Mouse (Mus musculus) cerebellum, adult 9-10 months (tissue): ENCODE measurements around the gene Pet100.

Experiments
- DNase-seq: peaks from one replicate; pipeline ENCODE4 v3.0.0; 2022

The Pet100 gene

DNA sequence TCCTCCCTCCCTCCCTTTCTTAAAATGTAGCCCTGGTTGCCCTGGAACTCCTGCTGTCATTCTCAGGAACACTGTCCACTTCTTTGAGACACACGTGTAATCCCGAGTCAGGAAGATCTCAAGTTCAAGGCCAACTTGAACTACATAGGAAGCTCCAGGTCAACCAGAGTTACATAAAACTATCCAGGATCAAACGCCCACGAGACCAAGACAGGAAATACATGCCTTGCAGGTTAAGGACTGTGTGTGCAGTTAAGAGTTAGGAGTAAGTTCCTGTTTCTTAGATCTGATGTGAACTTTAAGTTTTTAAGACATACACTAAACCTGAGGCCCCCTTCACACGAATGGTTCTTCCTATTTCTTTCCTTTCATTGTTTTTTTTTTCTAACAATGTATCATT is 5.6 kb downstream of the Pet100 start:
- DNase-seq, result no peak

DNA sequence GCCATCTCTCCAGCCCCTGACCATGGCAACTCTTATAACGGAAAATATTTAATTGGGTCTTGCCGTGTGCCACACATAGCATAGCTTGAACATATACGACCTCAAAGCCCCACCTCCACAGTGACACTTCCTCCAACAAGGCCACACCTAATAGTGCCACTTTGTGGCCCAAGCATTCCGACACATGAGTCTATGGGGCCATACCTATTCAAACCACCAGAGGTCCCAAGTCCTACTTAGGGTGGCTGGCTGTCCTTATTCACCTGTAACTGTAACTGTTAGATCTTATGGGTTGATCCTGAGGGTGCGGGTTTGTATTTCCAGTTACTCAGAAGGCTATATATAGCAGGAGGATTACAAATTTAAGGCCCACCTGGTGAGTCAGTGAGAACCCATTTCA is 6.7 kb downstream of the Pet100 start:
- DNase-seq, result no peak

DNA sequence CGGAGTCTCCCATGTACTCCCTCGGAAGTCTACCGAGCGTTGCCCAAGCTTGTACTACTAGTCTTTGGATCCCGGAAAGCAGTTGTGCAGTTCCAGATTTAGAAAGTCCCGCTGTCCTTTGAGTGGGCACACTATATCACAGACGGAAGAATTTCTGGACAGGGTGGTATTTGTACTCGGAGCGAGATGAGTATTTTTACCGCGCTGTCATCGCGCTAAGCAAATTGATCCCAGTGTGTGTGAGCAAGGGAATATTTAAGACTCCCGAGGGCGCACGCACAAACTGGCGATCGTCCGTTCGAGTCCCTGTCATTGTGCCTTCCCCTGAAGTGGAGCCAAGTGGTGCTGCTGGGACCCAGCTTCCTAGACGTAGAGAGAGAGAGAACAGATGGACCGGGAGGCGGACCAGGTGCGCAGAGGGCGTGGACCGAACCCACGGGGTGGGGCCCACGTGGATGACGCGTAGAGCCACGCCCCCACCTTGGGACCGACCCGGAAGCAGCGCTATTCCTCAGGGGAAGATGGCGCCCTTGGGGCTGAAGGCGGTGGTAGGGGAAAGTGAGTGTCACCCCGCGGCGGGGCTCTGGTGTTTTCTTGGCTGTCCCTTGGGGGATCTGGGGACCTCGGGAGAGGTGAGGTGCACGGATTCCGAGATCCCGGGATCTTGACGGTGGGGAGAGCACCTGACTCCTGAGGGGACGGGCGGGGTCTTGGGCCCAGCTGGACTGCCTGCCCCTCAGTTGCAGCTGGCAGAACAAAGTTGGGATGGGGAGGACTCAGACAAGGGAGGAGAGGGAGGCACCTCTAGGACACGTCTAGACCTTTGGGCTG is 9.5 kb downstream of the Pet100 start, which contains the start of gene Stxbp2:
Gene Stxbp2 (plus strand): TSS at position 309 of the 831 bp plus-strand sequence.
- DNase-seq, result peak; percentile 83

DNA sequence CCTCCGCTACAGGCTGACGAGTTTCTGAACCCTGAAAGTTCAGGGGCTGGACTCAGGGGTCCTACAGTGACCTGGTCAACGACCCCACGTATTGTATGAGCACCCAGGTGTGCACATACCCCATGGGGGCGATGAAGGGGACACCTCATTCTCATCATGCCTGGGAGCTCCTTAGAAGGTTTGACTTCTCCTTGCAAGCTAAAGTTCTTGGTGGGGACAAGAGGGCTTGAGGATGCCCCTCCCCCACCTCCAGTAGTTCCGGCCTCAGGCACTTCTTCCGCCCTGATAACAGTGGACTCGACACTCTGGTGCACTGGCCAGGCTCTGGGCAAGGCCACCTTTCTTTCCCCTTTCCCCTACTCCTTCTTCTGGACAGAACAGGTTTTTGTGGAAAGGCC is 10.1 kb downstream of the Pet100 start:
- no peak for DNase-seq

DNA sequence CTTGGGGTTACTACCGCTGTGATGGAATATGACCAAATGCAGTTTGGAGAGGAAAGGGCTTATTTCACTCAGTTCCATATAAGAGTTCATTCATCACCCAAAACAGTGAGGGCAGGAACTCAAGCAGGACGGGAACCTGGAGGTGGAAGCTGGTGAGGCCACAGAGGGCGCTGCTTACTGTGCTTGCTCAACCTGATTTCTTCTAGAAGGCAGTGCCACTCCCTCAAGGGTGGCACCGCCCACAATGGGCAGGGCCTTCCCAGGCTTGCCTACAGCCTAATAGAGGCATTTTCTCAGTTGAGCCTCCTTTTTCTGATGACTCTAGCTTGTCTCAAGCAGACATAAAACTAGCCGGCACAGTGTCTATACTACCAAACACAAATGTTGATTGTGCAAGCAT is 24.5 kb downstream of the Pet100 start:
- no peak for DNase-seq

DNA sequence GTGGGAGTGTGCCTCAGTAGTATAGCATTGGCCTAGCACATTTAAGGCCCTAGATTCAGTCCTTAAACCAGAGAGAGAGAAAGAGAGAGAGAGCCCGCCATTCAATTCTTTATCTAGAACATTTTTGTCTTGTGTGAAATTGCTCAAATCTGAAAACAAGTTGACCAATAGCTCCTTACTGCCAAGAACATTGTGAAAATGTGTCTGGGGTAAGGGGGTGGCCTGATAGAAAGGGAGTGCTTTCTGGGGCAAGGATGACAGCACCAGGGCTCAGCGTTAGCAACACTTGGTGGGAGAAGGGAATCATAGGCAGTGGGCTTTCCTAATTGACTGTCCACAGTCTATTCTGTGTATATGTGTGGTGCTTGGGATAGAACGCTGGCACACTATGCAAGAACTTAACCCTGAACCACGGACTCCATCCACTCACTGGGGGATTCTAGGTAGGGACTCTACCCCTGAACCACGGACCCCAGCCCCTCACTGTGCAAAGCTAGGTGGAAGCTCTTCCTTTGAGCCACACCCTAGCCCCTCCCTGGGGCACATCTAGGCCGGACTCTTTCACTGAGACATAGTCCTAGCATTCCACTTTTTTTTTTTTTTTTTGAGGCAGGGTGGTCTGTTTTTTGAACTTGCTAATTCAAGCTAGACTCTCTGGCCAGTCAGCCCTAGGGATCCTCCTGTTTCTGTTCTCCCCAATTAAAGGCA is 25.6 kb downstream of the Pet100 start:
- no peak for DNase-seq

DNA sequence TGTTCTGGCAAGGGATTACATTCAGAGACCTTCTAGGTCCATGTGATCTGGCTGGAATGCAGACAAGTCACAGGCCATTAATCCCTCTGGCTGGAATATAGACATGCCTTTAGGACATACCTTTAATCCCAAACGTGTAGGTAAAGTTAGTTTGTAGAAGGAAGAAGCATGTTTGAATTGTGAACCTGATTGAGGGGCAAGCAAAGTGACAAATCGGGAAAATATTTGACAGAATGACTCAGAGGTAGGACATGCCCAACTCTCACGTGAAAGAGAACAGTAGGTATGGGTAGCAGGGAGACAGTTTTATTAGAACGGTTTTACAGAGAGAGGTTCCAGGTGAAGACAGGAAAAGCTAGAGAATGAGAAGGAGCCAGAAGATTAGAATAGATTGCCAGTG is 26.2 kb downstream of the Pet100 start:
- no peak for DNase-seq

DNA sequence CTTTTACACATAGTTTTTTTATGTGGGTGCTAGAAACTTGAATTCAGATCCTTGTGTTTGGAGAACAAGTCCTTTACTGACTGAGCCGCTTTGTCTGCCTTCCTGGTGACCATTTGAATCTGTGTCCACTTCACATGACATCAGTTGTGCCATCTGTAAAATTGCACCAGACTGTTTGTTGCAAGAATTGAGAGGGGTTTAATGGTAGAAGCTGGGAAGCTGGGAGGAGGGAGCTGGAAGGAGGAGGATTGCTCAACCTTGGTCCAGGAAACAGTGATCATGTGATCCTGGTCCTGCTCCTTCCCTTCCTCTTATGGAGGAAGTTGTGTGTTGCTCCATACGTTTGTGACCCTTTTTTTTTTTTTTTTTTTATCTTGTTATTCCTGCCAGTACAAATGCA is 26.9 kb downstream of the Pet100 start:
- no peak for DNase-seq

DNA sequence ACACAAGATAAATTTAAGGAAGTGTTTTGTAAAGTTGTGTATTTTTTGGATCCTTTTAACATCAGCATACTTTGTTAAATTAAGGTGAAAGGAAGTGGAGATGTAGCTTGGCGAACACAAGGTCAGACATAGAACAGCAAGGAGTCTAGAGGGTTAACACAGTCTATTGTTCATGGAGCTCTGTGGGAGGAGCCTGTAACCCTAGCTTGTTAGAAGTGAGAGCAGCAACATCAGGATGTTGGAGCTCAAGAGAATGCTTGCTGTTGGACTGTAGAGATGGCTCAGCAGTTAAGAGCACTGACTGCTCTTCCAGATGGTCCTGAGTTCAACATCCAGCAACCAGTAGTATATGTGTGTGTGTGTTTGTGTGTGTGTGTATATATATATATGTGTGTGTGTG is 27.6 kb downstream of the Pet100 start:
- no peak for DNase-seq

DNA sequence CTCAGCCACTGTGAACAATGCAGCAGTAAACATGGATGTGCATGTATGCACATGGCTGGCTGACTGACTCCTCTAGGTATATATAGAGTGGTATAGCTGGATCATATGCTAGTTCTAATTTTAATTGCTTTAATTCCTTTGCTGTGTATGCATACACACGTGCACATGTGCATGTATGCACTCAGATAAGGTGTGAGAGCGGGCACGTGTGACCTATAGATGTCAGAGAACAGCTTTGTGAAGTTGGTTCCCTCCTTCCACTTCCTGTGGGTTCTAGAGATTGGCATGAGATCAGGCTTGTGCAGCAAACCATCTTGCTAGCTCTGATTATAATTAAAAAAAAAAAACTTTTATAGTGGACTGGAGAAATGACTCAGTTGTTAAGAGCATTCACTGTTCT is 31.5 kb downstream of the Pet100 start:
- no peak for DNase-seq

DNA sequence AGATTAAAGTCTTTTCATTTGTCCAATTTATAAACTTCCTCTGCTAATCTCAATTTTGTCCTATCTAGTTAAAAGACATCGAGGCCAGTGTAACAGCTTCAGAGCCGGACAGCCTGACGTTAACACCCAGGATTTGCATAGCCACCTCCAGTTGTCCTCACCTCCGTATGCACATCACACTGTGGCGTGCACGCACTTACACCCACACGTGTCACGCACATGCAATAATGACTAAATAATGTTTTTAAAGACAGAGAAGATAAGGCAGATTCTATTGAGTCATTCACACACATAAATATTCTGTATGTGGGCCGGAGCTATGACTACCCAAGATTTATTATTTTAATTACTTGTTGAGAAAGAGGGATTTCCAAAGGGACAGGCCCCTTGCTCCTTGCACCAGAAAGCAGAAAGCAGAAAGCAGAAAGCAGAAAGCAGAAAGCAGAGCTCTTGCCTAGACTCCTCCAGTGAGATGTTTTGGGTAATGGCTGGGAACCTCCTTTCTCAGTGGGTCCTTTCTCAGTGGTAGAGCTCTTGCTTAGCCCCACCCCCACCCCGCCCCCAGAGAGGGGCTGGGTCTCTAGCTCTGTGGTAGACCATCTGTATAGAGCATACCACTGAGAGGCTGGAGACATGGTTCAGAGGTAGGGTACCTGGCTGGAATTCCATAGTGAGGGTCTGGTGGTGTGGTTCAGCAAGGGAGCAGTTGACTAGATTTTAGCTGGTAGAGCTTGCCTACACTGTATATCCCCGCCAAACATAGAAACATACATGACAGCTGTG is 33.6 kb downstream of the Pet100 start:
- no peak for DNase-seq

DNA sequence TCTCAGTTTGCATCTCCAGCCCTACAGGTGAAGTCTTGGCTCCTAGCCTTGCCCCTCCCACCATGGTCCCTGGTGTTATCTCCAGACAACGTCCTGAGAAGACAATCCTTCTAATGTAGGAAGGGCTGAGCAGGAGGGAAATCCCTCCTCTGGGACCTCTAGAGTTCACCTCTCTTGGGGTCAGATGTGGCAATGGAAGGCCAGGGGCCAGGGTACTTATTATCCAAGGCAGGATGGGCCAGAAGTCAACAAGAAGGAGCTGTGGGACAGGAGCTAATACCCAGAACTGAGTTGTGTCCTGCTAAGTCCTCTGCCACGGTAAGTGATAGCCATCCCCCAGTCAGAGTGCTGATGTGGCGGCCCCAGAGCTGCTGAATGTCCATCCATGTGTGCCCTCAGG is 34.2 kb downstream of the Pet100 start, which contains the start of gene Retn:
Gene Retn (plus strand): TSS at position 245 of the 400 bp plus-strand sequence.
- DNase-seq, result no peak

DNA sequence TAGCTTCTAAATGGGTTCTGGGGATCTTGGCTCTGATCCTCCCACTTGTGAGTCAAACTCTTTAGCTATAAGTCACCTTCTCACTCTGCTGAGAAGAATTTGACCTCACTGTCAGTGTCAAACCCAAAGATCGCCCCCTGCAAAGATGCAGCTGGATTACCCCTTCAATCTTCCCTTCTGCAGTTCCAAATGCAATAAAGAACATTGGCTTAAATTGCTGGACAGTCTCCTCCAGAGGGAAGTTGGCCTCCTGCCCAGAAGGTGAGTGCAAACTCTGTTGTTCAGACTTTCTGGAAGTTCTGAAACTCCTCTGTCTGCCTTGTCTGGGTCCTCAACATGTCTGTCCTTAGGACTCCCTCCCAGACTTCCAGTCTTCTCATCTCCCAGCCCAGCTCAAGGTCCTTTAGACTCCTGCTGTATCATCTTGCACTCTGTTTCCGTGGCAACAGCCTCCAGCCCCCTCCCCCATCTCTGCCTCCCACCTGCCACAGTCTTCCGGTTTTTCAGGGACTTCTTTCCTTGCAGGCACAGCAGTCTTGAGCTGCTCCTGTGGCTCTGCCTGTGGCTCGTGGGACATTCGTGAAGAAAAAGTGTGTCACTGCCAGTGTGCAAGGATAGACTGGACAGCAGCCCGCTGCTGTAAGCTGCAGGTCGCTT is 35.5 kb downstream of the Pet100 start:
- no peak for DNase-seq

DNA sequence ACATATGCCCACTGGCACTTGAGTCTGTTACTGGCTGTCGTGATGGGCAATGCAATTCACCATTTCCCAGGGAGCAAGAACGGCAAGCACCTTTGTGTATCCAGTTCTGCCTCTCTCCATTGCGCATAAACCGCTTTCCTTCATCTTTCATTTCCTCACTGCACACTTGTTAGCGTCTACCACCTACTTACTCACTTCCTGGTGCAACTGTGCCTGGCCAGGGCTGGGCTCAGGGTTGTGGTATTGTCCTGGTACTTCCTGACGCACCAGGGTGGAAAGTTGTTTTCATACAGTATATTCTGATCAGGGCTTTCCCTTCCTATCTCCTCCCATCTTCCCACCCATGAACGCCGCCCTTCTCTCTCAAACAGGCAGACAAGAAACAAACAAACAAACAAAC is 39.5 kb downstream of the Pet100 start:
- no peak for DNase-seq

DNA sequence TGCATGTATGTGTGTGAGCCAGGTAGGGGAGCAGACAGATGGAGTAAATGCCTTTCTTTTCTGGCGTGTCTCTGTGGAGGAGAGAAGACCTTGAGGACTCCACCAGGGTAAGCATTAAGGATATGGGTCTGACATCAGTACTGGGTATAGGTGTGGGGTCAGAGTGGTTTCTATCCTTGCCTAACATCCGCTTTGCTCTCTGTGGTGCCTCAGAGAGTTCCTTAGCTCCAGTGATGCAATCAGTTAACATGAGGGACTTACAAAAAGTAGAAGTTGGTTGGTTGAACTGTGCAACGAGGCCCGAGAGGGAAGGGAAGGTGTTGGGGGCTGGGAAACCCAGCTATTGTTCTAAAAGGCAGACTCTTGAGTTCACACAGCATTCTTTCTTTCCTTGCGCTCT is 43.1 kb downstream of the Pet100 start:
- DNase-seq, result no peak

DNA sequence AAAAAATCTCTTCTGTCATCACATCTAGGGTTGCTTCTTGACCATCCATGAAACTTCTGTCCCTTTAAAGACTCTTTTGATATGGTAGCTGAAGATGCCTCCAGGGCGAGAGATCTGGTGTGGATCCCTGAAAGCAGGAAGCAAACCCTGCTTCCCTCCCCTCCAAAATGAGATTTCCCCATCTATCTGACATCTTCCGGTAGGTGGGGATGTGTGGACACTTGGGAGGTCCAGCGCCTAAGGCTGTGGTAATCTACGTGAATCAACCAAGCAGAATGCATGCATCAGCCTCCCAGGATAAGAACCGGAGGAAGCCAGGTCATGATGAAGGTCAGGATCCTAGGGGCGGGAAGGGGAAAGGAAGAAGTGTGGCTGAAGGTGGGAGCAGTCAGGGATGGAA is 44.2 kb downstream of the Pet100 start, which contains the start of gene Mcemp1:
Gene Mcemp1 (plus strand): TSS at position 248 of the 400 bp plus-strand sequence.
- DNase-seq, result no peak

DNA sequence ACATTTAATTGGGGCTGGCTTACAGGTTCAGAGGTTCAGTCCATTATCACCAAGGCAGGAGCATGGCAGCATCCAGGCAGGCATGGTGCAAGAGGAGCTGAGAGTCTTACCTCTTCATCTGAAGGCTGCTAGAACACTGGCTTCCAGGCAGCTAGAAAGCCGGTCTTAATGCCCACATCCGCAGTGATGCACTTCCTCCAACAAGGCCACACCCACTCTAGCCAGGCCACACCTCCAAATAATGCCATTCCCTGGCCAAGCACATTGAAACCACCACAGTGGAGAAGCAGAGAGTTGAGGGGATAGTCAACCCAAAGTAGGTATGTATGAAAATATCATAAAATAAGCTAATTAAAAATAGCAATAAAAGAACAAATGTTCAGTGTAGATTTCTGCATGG is 49.0 kb downstream of the Pet100 start:
- DNase-seq, result peak; percentile 26

DNA sequence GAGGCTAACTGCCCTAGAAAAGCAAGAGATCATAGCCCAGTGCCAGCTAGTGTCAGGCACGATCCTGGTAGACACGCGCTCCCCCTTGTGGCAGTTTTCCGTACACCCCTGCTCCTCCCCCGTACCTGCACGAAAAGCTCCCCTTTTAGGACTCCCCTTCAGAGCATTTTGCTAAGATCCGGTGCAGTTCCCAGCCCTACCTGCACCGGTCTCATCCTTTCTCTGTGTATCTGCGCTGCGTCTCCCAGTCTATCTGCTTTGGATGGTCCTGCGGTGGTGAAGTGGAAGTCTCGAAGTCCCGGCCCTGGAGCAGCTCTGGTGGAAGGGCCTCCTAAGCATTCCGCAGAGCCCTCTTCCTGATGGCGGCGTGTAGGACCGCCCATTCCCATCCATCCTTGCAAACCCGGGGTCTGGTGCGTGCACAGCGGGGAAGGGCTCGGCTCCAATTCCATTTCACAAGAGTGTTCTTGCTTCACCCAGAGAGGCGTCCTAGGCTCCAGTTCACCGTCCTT is 50.7 kb downstream of the Pet100 start, which contains the start of gene Fcor:
Gene Fcor (minus strand): TSS at position 383 of the 512 bp plus-strand sequence.
- DNase-seq, result peak; percentile 96

DNA sequence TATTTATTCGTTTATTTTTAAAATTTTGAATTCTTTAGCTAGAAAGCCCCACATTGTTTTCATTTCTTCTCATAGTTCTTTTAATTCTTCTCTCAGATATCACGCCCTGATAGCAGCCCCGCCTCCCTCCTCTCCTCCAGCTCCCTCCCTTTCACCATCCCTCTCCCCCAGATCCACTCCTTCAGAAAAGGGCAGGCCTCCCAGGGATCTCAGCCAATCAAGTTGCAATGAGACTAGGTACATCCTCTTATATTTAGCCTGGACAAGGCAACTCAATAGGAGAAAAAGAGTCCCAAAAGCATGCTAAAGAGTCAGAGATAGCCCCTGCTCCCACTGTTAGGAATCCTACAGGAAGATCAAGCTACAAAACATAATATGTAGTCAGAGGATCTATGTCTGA is 53.3 kb downstream of the Pet100 start:
- peak; percentile 24 for DNase-seq
